Comparison of ENCODE assay signal across 17 mouse cellular contexts in the genomic region with DNA sequence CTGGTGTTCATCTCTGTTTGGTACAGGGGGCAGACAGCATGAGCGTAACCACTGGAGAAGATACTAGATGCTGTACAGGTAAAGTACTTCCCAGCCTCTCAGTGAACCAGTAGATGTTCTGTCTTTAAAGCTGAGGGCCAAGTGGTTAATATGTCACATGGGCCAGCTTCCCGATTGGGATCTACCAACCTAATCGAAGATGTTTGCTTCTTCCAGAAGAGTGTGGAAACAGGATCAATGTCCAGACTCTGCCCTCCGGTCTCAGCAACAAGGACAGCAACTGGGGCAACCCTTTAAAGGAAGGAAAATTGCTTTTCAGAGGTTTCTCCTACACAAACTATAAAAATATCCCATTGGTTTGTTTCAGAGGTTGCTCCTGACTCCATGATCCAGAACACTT. TPM values are rescaled to one million over a fixed set of nuclear protein-coding genes. Genes with fewer than 3 reads are reported as not detected.
"Had no signal": no experiment of that assay in that cellular context is flagged by ENCODE, and none has a peak within 500 bp of the region (broad histone marks: within the 10 kb centered on the region; RNA-seq: fewer than 3 reads in every experiment).

No protein-coding gene starts in this region.

- H3K4me1 ChIP-seq: lung, embryonic 15.5 days; midbrain, embryonic 13.5 days; midbrain, embryonic 15.5 days; neural tube, embryonic 12.5 days; stomach, embryonic 15.5 days had no signal

- H3K9ac ChIP-seq: lung, embryonic 15.5 days; midbrain, embryonic 13.5 days; midbrain, embryonic 15.5 days; neural tube, embryonic 12.5 days; stomach, embryonic 15.5 days had no signal

- H3K4me2 ChIP-seq: lung, embryonic 15.5 days; midbrain, embryonic 11.5 days; midbrain, embryonic 13.5 days; midbrain, embryonic 15.5 days; neural tube, embryonic 12.5 days; stomach, embryonic 15.5 days had no signal

- H3K4me3 ChIP-seq: lung, embryonic 15.5 days; midbrain, embryonic 13.5 days; midbrain, embryonic 15.5 days; neural tube, embryonic 12.5 days; stomach, embryonic 15.5 days had no signal

- DNase-seq: lung, adult 2 months; lung, postnatal 14 days; lung, postnatal 36 days; right cerebral cortex, postnatal 14 days; thymus, adult 2 months; thymus, postnatal 25 days had no signal

- H3K27ac ChIP-seq: lung, embryonic 15.5 days; macrophage; midbrain, embryonic 13.5 days; midbrain, embryonic 15.5 days; neural tube, embryonic 12.5 days; stomach, embryonic 15.5 days; stomach, postnatal 0 days had no signal

- ATAC-seq: lung, postnatal 0 days; midbrain, embryonic 13.5 days; midbrain, embryonic 15.5 days had no signal

- H3K27me3 ChIP-seq: lung, embryonic 15.5 days; megakaryocyte, embryonic 14.5 days; midbrain, embryonic 13.5 days; midbrain, embryonic 15.5 days; neural tube, embryonic 12.5 days; stomach, embryonic 15.5 days had no signal

- H3K9me3 ChIP-seq: lung, embryonic 15.5 days; megakaryocyte, embryonic 14.5 days; midbrain, embryonic 13.5 days; midbrain, embryonic 15.5 days; neural tube, embryonic 12.5 days; stomach, embryonic 15.5 days had no signal

RNA-seq across cellular contexts. Expression of gene Dll1, which starts 54.9 kb away (rescaled TPM):
- total RNA-seq: megakaryocyte progenitor cell, adult 5-6 weeks had no signal
